Mouse (Mus musculus) CD4-positive, CD25-positive, alpha-beta regulatory T cell, adult 4 months (primary cell): ENCODE results near the gene Fry. TPM values are rescaled to one million over a fixed set of nuclear protein-coding genes. Genes with fewer than 3 reads are reported as not detected.
"Not testable (repeated sequence)": the region's sequence is repeated elsewhere in the genome, so short reads cannot be mapped to it uniquely, and the experiment has no call there.

ENCODE experiments used
- ATAC-seq: one replicate; pipeline ENCODE4 v1.8.0; 2017
- polyA plus RNA-seq, 2 experiments: library from polyadenylated mRNA; unstranded; fragments of 100-300 nt; shearing (Covaris generic); gene quantifications; one replicate each; pipeline ENCODE4 v1.2.1; 2017

The Fry gene
- polyA plus RNA-seq, 2 experiments from 2014 or later = 15.4 to 20.7 TPM

DNA sequence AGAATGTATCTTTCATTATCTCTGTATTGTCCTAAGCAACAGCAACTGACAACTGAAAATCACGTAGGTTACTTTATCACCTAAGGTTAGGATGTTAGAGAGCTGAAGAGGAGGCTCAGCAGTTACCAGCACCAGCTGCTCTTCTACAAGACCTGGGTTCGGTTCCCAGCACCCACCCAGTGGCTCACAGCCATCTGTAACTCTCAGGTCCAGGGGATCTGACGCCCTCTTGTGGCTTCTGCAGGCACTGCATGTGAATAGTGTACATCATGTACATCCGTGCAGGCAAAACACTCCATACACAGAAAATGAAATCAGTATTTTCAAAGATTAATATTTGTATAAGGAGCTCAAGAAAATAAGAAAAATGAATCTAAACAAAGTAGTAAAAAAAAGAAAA, 341.4 kb downstream of the Fry start:
- no peak for ATAC-seq

DNA sequence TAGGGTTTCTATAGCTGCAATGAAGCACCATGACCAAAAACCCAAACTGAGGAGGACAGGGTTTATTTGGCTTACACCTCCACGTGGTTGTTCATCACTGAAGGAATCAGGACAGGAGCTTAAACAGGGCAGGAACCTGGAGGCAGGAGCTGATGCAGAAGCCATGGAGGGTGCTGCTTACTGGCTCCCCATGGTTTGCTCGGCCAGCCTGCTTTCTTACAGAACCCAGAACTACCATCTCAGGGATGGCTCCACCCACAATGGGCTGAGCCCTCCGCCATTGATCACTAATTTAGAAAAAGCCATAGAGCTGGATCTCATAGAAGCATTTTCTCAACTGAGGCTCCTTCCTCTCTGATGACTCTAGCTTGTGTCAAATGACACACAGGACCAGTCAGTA, 346.3 kb downstream of the Fry start:
- ATAC-seq = no peak

DNA sequence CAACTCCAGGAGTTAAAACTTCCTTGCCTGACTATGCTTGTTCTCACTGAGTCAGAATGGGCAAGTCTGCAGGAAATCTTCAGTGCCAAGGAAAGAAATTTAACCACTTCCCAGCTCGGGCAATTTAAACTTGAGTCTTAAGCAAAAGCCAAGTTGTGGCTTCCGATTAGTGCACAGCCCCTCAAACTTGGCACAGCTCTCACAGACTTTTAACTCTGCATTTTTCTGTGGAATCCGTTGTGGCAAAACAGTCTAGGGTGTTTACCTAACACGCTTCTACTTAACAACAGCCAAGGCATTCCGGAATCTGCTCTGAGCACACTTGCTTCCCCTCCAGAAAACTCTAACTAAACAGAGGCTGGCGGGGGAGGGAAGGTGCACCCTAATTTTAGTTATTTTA, 346.8 kb downstream of the Fry start:
- ATAC-seq = no peak

DNA sequence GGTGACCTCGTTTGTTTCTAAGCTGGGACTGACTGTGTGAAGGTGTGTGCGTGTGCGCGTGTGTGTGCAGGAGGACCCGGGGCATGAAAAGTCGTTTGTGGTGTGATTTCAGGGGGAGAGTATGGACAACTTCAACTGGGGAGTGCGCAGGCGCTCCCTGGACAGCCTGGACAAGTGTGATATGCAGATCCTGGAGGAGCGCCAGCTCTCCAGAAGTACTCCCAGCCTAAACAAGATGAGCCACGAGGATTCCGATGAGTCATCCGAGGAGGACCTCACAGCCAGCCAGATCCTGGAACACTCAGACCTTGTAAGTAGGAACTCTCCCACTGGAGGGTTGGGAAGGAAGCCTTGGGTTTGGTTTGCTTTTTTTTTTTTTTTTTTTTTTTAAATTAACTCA, 347.7 kb downstream of the Fry start:
- no peak for ATAC-seq

DNA sequence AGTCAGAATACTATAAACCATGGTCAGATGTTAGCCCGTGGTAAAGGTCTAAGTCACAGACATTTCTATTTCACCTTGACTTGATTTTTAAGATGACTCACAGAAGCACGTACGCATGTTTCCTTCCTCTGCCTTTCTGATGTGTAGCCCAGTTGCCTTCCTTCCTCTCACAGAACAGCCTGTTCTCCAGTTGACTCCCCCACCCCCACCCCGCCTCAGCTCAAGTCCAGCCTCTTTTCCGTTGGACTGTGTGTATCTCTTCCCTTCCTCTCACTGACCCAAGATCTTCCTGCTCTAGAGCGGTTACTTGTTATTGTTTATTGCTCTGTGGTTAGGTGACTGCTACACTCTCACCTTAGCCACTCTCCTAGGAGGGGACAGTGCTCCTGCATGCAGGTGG, 350.0 kb downstream of the Fry start:
- ATAC-seq = peak; percentile 41

DNA sequence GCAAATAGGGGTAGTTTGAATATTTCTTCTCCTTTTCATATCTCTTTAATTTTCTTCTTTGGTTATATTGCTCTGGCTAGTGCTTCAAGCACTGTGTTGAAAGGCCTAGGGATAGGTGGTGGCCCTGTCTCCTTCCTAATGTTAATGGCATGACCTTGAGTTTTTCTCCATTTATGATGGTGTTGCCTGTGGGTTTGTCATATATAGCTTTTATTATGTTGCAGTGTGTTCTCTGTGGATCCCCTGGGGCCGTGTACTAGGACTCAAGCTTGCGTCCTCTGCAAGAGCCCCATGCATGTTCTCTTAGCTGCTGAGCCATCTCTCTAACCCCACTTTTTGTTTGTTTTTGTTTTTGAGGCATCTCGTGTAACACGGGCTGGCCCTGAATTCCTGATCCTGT, 358.9 kb downstream of the Fry start:
- ATAC-seq = peak; percentile 67

DNA sequence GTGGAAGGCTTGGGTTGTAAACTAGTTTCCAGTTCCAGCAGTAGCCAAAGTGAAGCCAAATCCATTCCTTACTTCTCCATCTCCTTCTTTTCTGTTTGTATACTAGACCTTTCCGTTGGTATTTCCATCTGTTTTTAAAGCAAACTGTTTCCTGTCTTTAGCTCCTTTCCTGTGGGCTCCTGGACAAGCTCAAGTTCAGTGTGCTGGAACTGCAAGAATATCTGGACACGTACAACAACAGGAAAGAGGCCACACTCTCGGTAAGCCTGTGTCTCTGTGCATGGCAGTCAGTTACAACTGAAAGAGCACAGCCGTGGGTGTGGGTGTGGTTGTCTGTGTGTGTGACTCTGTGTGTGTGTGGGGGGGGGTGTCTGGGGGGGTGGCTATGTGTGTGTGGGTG, 360.2 kb downstream of the Fry start:
- ATAC-seq = no peak

DNA sequence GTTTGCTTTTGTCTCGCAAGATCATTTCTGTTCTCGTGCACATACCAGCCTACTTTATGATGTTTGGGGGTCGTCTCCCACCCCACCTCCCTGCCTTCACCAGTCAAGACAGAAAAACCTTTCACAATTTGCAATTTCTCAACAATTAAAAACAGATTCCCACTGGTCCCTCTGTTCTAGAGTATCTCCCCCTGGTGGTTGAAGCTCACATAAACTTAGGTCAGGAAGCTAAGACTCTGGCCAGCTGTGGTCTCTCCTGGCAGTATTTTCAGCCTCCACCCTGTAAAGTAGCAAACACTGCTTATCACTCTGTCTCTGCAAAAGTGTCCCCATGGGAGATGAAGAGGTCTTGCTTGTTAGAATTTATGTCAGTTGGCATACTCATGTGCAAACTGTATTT, 366.8 kb downstream of the Fry start:
- ATAC-seq = peak; percentile 39

DNA sequence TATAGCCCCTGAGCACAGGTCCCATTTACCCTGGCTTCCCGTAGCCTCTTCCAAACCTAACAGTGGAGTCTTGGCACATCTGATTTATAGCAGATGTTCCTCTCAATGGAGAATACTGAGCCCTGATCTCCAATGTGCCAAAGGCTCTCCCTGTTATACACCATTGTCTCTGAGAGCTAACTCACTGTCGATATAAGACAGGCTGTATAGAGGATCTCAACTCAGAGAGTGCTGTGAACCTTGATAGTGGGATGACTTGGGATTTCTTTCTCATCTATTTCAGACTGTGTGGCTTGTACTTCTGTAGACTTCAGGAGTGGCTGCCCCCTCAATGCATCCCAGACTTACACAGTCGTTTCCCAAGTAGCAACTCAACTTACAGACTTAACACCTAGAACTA, 371.8 kb downstream of the Fry start:
- ATAC-seq = no peak

DNA sequence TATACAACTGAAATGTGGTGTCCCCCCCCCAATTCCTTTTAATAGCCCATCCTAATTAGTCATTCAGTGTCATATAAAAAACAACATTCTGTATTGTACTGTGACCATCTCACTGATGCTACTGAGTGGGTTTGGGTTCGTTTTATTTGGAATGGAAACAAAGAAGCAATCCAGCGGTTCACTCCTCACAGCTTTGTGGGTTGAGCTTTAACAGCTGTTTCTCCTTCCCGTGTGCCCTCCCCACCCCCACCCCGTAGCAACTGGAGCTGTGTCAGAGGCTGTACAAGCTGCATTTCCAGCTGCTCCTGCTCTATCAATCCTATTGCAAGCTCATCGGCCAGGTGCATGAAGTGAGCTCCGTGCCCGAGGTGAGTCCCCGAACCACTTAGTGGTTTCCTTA, 372.4 kb downstream of the Fry start:
- ATAC-seq = no peak

DNA sequence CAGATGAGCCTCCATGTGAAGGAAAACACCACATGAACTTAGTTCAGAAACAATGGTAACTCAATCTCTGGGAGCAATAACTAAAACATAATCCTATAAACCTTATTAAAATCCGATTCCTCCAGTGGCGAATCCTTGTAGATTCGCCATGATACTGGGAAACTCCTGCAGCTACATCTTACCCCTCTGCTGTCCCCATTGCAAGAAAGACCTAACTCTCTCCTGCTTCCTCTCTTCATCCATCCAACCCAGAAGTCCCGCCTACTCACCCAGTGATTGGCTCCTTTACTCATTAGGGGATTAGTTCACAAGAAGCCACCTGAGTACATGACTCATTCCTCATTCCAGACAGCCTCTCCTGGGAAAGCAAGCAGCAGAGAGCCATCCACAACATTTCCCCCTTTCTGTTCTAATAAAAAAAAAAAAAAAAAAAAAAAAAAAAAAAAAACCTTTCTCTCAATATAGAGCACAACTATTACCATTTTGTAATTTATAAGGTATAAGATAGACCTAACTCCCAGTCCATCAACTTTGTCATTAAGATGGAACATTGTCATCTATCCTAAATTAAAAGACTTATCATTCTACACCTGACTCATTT, 373.2 kb downstream of the Fry start:
- not testable (repeated sequence) for ATAC-seq

DNA sequence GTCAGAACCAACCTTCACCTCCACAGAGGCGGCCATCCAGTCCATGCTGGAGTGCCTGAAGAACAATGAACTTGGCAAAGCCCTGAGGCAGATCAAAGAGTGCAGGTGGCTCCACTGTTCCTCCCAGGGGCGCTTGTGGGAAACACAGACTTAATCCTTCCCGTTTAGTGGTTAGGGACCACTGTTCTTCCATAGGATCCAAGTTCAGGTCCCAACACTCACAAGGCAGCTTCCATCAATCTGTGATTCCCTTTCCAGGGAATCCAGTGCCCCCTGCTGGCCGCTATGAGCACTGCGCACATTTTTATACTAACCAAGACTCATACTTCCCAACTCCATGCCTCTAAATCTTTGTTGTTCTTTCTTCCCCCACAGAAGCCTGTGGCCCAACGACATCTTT, 377.3 kb downstream of the Fry start:
- no peak for ATAC-seq

DNA sequence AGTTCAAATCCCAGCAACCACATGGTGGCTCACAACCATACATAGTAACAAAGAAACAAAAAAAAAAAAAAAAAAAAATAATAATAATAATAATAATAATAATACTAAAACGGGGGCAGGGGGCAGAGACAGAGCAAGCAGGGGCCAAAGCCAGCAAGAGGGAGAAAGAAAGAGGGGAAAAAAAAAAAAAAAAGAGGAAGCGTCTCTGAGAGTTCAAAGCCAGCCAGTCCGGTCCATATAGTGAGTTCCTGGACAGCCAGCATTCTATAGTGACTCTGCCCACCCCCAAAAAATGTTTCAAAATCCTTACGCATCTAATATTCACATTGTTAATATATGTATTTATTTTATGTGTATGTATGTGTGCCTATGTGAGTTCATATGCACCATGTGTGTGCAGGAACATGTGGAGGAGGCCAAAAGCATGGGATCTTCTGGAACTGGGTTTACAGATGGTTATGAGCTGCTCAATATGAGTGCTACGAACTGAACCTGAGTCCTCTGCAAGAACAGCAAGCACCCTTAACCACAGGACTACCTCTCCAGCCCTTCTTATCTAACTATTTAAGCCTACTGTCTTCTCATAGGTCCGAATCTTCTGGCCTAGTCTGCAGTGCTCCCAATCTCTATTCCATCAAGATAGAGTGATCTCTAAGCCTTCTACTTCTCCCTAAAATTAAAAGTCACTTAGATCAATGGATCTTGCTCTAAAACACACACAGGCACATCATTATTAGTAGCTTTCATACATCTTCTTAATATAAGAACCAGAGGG, 392.2 kb downstream of the Fry start:
- no peak for ATAC-seq

DNA sequence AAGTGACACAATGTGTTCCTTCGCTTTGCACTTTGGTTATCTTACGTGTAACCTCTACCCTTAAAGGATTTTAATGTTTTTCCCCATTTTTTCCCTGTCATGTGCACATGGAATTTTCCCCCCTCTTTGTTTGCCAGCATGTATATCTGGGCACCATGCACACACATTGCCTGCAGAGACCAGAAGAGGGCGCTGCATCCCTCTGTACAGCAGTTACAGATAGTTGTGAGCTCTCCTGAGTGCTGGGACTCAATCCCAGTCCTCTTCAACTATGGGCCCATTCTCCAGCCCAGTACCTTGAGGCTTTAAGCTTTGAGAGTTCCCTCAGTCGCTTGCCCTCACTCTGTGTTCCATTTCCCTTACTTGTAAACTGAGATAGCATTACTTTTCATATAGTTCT, 394.8 kb downstream of the Fry start:
- no peak for ATAC-seq

DNA sequence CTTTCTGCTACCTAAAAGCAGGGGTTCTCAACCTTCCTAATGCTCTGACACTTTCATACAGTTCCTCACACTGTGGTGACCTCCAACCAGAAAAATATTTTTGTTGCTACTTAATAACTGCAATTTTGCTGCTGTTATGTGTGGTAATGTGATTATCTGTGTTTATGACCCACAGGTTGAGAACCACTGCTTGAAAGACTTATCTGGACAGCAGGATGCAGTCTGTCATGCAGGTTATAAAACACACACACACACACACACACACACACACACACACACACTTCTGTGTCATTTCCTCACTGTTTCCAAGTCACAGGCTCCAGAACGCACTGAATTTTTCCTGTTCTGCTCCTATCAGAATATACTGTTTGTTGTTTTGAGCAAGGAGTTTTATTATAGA, 395.6 kb downstream of the Fry start:
- ATAC-seq = no peak

DNA sequence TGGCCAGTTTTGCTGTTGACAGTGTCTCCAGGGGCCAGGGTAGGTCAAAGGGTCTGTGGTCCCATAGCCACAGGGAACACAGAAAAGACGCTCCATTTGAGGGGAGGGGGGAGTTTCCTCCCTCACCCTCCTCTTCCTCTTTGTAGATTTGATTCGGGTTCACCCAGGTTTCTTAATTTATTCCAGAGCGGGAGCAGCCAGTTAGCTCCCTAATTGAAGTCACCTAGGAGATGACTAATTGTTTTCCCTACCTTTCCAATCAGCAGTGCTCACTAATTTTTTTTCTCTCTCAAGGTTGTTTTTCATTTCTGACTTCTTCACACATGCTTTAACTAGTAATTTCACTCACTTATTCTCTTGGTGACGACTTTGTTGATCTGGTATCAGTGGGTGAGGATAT, 399.6 kb downstream of the Fry start, which contains the start of gene Zar1l:
Zar1l (minus strand) TSS at position 101 of the 400 bp plus-strand sequence.
- ATAC-seq = no peak

DNA sequence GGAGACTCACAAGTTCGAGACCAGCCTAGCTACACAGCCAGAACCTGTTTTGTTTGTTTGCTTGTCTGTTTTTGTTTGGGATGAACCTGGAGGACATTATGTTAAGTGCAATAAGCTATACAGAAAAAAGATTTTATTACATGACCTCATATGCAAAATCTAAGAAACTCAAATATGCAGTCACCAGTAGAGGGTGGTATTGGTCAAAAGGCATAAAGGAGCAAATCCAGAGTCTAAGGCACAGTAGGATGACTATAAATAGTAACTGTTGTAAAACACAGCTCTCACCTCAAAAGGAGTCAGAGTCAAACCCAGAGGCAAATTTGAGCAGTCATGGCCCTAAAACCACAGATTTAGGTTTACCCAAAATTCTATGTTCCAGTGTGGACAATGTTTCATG, 401.1 kb downstream of the Fry start:
- ATAC-seq = peak; percentile 54

DNA sequence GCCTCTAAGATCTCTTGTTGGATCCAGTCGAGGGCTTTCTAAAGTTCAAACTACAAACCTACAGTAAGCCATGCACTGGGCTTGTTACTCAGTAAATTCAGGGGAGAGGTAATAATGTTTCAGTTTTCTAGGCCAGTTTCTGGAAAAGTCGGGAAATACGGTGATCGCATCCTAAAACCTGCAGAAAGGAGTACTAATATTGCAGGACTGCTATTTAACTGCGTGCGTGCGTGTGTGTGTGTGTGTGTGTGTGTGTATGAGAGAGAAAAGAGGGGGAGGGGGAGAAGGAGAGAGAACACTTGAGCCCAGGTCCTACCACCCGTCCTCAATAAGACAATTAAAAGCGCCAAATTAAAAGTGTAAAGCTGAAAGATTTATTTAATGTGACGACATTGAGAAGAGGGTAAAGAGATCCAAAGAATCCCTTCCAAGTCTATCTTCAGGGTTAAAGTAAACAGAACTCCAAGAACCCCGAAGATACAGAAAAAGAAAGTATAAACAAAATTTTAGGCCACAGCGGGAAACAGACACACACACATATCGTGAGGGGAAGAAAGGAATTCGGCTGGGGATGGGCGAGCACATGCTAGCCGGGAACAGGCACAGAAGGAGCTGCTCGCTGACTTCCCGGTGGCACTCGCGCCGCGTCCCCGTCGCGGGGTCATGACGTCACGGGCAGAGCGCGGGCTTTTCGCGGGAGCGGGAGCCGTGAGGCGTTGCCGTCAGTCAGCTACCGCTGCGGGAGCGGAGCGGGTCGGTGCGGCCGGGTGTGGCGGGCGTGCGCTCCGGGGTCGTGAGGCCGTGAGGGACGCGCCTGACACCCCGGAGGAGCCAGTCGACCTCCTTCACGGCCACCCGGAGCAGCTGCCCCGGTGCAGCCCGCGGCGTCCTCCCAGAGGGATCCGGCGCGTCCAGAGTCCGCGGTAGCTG, 403.8 kb downstream of the Fry start, which contains the start of gene Brca2:
Brca2 (plus strand) TSS at position 694 of the 930 bp plus-strand sequence.
- peak; percentile 92 for ATAC-seq

DNA sequence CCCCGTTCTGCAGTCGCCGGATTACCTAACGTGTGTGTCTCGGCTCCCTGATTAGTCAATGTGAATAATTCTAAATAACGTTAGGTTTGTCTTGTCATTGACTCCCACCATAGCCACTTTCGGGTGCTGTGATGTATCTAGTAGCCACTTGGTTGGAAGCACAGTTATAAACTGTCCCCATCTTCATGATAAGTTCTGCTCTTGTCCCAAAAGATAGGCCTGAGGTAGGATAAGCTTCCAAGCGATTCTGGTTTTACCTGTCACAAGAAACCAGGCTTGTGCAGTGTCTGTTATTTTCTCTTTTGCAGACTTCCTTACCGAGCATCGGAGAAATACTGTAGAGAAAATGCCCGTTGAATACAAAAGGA, 404.4 kb downstream of the Fry start:
- no peak for ATAC-seq

DNA sequence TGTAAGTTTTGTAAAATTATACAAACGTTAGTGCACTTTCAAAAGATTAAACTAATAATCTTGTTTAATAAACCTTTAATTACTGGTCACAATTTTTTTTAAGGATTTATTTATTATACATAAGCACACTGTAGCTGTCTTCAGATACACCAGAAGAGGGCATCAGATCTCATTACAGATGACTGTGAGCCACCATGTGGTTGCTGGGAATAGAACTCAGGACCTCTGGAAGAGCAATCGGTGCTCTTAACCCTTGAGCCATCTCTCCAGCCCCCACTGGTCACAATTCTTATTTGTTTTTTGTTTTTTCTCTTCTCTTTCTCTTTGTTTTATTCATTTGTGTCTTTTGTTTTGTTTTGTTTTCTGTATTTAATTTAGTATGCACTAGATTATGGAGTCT, 406.8 kb downstream of the Fry start:
- no peak for ATAC-seq

DNA sequence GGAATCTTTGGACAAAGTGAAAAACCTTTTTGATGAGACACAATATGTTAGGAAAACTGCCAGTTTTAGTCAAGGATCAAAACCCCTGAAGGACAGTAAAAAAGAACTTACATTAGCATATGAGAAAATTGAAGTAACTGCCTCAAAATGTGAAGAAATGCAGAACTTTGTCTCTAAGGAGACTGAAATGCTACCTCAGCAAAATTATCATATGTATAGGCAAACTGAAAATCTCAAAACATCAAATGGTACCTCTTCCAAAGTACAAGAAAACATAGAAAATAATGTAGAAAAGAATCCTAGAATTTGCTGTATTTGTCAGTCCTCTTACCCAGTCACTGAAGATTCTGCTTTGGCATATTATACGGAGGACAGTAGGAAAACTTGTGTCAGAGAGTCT, 422.9 kb downstream of the Fry start:
- ATAC-seq = no peak

DNA sequence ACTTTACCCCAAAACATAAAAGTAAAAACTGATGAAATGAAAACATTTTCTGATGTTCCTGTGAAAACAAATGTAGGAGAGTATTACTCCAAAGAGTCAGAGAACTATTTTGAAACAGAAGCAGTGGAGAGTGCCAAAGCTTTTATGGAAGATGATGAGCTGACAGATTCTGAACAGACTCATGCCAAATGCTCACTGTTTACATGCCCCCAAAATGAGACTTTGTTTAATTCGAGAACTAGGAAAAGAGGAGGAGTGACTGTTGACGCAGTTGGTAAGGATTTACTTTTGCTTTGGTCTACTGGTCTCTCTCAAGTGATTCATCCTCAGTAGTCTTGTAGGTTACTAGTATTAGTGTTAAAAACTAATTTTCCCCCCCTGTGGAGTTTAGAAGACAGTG, 424.7 kb downstream of the Fry start:
- ATAC-seq = no peak
